Mouse (Mus musculus): ENCODE results near the gene Naa38. TPM values are rescaled to one million over a fixed set of nuclear protein-coding genes. Genes with fewer than 3 reads are reported as not detected.
A peak's percentile ranks its signal among the peaks of the same experiment; 100 is the strongest.

Gene Naa38
- total RNA-seq, 4 experiments from 2014 or later, result 101 to 126 (median 111) TPM

DNA sequence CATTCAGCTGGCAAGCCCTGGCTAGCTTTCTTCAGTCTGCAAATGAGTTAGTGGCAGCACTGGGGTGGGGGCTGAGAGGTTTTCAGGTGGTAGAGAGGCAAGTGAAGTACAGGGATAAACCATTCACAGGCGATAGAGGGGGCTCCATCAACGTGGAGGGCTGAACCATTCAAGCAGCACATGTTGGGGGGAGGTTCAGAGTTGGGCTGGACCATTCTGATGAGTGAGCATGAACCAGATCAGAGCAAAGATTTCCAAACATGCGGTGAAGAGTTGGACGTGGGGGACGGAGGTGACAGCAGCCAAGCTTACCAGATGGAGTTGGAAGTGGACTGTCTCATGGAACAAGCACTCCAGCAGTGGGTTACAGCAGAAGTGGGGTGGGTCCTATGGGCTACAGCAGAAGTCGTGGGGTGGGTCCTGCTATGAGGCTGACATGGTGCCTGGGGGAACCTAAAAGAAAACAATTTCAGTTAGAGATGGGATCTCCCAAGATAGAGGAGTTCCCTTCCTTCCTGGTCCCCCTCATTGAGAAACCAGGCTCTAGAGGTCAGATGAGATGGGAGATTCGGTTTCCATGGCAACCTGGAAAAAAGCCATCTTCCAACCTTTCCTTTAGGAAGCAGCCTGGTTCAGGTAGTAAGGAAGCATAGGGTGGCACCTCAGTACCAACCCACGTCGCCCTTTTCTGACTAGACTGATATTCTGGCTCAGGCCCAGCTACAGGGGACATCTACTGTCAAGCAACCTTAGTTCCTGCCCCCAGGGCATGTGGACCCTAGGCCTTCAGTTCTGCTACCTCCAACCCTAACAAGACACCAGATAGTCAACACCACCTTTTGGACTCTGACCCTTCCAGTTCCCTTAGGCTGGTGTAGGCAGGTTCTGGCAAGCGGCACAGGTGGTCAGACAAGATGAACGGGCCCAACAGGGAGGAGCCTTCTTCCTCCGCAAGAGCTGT, 18.2 kb downstream of the Naa38 start, which contains the start of gene Kdm6b:
TSS of gene Kdm6b (minus strand) at position 455 of the 961 bp plus-strand sequence.
- DNase-seq (ENCODE audit: low spot score in 2 of 2), result peak; percentile 64 to 66

DNA sequence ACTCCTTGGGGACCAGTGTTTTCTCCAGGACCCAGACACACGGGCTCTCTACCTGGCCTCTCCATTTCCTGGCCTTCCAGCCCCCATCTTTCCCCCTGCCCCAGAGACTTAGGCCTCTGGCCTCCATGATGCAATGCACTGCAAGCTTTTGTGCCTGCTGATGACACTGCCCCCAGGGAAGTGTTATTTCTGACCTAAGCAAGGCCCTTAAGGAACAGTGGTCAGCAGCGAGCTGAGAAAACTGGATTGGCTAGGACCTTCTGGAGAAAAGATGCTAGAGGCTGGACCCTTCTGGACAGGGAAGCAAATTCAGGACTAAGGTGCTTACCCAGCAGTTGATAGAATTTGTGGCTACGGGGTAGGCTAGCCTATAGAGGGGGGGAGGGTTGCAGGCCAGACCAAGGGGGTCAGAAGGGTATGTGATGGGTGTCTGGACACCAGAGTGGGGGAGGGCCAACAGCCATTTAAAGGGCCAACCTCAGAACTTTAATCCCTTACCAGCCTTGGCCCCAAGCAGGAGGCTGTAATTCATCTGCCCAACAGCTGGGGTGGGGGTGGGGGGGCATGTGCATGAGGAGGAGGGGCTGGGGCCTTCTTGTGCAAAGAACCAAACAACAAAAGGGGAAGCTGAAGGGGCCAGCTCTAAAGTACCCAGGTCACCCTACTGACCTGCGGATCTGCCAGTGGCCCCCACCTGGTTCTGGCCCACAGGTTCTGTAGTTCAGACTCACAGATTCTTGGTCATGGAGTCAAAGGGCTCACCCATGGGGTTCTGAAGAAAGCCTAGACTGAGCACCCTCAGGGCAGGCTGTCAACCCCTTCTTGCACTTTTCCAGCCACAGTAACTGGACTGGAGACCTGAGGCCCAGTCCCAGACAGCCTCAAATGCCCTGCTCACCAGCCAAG, 19.4 kb downstream of the Naa38 start:
- no peak for DNase-seq (ENCODE audit: low spot score in 2 of 2)

DNA sequence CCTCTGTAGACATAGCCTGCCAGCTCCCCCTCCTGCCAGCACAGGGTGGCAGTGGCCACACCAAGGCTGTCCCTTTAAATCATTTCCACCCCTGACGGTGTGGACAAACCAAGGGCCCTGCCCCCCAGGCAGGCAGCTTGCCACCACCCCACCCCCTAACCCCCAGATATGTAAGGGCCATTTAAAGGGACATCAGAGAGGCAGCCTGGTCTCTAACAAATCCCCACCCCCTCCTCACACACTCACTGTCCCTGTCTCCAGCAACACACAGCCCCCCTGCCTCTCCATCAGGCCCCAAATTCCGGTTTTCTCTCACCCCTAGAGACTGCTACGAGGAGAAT, 20.0 kb downstream of the Naa38 start:
- DNase-seq (ENCODE audit: low spot score in 2 of 2), result peak in 1 of 2 experiments; percentile 47

DNA sequence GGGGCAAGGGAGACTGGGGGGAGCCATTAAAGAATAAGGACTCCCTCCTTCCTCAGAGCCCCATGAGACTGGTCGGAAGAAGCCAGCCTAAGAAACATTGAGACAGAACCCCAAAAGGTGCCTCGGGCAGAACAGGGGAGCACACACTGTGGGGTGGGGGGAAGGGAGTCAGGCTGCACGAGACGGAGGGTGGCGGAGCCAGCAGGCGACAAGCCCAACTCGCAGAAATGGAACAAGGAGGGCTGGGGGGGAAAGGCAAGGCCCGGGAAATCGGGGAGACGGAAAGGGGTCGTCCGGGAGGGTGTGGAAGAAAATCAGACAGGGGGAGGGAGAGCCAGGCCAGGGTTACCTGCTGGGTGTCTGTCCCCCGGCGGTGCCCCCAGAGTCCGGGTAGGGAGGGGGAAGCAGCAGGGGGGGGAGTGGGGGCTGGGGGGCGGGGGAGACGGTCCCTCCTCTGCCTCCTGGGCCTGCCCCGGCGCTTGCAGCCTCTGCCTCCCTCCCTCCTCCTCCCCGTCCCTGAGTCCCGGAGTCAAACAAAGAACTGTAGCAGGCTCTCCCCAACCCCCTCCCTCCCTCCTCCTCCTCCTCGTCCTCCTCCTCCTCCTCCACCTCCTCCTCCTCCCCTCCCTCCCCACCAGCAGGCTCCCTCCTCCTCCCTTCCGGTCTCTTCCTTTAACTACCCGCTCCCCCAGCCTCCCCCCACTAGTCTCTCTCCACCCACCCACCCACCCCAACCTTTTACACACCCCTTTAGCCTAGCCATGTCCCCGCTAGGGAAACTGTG, 20.6 kb downstream of the Naa38 start:
- peak in 1 of 2 experiments; percentile 35 for DNase-seq (ENCODE audit: low spot score in 2 of 2)

DNA sequence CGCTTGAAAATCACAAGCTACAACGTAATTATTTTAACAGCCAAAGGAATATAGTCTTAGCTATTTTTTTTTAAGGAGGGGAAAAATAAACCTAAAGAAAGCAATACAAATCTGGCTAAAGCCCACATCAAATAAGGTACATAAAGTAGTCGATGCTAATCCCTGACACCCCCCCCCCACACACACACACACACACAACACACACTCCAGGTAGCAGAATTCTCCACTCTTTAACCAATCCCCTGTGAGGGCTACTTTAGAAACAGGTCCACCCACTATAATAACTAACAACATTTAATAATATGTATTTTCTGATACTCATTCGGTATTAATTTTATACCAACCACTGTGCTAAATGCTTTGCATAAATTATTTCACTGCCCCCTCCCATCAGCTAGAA, 21.2 kb downstream of the Naa38 start:
- DNase-seq (ENCODE audit: low spot score in 2 of 2), result no peak

DNA sequence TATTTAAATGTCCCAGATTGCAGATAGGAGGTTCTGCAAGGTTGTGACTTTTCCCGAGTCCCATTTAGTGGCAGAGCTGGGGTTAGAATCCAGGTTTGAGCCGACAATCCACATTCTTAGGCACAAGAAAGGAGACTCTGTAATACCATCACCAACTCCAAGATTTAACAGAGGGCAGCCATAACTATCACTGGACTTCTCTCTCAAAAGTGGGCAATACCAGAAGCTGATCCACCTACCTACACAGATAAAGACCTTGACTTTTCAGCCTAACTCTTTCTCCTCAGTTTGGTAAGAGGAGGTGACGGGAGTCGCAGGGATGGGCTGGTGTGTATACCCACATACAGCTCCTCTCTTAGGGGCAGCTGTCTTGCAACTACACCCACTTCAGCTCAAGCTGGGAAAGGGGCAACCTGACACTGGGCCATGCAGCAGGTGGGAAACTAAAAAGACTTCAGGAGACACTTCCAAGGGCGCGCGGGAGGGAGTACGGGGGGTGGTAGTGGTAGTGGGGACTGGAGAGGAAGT, 21.7 kb downstream of the Naa38 start:
- no peak for DNase-seq (ENCODE audit: low spot score in 2 of 2)

DNA sequence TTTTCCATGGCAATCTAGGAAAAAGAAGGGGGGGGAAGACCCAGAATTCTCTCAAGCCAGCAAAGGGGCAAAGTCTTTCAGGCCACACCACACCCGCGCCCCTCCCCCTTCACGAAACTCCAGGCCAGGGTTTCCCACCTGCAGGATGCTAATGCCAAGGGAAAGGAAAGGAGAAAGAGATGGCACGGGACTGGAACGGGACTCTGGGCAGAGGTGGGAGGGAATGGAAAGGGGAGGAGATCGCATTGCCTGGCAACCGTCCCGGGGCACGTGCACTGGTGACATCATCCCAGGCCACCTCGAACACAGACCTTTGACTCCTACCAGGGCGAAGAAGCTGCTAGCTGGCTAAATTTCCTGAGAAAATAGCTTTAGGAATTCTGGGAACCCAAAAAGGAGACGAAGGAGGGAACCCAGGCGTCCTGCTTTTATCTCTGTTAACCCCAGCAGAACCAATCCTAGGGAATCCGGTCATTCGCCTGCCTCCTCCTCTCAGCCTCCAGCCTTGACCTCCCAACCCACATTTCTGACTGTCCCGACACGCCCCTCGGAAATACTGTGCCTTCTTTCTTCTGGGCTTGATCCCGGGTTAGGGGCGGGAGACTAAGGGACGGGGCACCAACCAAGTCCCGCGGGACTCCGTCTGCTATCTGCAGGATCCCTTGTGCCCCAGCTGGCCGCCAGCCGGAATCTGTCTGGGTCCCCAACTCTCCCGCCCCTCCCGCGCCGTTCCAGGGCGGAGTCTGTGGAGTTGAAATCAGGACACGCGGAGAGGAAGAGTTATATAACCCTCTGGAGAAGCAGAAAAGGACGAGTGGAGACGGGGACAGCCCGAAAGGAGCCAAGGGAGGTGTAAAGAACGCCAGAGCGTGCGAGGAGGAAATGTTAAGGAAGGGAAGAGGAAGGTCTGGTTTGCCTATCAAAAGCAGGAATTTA, 22.4 kb downstream of the Naa38 start:
- peak; percentile 83 to 89 for DNase-seq (ENCODE audit: low spot score in 2 of 2)

DNA sequence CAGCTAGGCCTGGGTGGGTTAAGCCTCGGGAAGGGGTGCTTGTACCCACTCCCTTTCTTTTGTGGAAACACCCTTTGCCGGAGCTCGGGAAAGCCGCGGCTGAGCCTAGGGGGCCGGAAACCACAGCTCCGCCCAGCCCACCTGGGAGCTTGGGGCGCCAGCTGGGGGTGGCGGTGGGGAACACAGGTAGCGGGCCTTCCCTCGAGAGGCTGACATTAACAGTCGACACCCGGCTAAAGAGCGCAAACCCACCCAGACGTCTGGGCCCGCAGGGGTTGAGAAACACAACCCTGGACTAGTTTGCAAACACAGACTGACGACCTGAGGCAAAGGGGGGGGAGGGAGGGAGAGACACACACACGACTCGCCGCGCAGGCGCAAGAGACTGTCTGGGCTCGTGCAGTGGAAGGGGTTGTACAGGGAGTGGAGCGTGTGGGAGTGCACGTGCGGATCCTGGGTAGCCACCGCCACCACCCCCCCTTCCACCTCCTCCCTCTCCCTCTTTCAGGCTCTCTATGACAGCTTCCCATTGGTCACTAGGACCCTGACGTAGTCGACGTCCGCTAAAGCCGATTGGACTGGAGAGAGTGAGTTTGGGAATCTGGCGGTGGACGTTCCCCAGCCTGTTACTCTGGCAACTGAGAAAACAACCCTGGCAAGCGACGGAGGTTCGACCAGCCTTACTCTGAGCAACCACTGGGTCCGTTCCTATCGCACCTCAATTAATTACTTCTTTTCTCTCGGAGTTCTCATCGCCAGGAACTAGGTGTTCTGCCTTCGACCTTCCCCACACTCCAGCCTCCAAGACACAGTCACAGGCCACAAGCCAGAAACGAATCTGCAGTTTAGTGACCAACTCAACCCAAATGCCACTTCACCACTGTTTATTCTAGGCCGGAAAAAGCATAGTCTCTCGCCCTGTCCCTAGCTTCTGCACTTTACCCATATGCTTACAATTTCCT, 23.5 kb downstream of the Naa38 start:
- peak; percentile 92 to 95 for DNase-seq (ENCODE audit: low spot score in 2 of 2)

DNA sequence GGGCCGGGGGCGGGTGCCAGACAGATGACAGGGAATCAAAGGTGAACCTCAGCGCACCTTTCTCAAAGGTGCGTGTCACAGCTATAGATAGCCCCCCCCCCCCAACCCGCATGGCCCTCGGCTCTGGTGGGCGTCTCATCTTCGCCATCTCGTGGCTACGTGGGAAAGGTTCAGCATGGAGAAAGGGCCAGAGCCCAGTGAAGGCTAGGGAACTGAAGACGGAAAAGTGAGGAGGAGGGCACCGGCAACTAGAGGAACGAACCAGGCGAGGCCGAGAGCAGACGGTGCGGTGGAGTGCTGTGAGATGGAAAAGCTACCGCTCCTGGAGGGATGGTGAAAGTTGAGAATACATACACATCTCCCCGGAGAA, 24.1 kb downstream of the Naa38 start:
- no peak for DNase-seq (ENCODE audit: low spot score in 2 of 2)

DNA sequence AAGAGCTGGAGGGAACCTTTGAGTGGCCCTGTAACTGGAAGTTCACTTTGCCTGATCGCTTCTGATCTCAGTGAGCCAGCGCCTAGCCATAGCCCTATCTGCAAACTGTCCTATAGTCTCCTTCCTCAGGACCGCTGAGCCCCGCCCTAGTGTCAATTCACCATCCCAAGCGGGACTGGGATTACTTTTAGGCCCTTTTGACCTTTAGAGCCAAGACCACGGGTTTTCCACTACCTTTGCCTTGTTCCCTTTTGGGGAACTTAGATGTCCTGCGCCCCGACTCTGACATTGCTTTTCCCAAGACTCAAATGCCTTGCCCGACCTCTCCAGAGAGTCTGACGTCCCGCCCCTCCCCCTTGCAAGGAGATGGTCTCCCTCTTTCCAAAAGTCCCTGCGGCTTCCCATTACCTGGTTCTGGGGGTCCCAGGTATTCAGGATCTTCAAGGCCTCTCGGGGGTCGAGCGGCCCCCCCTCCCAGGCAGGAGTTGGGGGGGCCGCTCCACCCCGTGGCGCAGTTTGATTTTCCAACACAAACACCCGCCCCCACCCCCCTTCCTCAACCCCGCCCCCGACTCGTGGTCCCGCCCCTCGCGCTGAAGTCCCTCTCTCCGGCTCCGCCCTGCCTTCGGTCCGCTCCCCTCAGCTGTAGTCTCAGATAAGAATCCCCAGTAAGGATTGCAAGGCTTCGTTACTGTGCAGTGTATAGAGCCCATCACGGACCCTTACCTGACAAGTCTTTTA, 24.7 kb downstream of the Naa38 start:
- peak in 1 of 2 experiments; percentile 29 for DNase-seq (ENCODE audit: low spot score in 2 of 2)

DNA sequence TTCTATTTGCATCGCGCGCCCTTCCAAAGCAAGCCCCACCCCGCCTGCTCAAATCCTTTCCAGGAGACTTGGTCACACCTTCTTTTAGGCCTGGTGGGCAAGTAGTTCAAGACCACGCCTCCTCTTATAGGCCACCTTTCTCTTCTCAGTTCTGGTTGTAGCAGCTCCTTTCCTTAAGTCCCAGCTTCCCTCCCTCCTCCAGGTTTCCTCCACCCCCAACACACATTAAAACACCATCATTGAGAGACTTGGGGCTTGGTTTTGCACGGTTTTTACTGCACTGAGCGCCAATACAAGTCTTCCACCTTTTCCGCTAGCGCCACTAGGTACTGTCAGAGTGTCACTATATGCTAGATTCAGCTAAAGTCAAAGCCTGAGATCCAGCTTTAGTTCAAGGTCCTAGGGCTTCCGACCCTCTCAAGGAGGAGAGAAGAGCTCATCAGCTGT, 25.3 kb downstream of the Naa38 start:
- DNase-seq (ENCODE audit: low spot score in 2 of 2), result peak in 1 of 2 experiments; percentile 14

DNA sequence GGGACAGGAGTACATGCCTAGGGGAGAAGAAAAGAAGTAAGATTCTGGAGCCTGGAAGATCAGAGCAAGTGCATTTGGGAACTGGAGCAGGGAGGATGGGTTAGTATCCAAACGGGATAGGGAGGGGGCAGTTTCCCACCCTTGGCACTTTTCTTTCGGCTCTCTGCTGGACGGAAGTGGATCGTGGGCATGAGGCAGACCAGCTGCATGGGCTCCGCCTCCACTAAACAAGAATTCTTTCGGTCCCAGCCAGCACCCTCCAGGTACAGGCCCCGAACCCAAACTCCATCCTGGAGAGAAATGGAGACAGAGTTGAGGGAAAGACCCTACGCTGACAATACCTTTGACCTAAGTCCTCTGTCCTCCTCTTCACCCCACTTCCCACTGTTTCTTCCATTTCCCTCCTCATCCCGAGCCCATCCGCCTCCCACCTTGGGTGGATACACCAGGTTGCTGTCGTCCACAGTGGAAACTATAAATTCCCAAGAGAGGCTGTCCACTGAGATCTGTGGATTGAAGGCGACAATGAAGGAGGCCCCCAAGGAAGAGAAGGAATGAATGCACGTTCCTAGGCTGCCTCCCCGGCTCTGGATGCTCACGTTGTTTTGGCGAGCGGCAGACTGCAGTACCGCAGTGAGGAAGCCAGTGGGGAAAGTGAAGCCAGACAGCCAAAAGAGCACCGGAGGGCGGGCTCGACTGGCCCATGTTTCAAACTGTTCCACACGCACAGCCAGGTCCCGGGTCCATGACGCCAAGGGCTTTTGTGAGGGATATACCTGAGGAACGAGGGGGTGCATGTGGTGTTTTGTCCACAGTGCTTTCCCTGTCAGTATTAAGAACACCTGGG, 26.1 kb downstream of the Naa38 start:
- DNase-seq (ENCODE audit: low spot score in 2 of 2), result no peak

DNA sequence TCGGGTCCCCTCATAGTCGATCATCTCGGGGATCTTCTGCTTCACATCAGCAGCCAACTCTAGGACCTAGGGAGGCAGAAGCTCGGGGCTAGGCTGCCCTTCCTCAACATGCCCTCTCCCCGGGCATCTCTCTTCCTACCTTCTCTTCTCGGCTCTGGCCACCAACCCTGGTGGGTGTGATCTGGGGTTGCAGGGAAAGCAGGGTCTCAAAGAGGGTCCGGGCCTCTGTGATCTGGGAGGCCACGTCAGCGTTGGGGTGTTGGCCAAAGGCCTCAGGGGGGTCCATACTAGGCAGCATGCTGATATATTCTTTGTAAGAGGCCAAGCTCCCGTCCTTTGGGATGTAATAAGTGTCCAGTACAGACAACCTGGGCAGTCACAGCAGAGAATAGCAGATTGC, 27.6 kb downstream of the Naa38 start:
- no peak for DNase-seq (ENCODE audit: low spot score in 2 of 2)

DNA sequence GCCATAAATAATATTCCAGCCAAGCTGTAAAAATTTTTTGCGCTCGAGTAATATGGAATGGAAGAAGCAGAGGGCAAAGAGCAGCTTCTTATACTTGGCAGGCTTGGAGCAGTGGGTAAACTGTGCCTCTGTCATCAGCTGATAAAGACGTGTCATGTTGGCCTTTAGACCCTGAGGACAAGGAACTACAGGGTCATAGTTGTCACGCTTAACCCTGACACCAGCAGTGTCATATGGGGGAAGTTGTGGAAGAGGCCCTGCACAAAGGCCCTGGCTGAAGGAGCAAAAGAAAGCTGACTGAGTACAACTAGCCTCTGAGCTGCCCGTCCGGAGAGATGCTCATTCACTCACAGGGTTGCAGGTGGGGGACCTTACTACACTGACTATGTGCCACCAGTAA, 28.6 kb downstream of the Naa38 start:
- DNase-seq (ENCODE audit: low spot score in 2 of 2), result no peak

DNA sequence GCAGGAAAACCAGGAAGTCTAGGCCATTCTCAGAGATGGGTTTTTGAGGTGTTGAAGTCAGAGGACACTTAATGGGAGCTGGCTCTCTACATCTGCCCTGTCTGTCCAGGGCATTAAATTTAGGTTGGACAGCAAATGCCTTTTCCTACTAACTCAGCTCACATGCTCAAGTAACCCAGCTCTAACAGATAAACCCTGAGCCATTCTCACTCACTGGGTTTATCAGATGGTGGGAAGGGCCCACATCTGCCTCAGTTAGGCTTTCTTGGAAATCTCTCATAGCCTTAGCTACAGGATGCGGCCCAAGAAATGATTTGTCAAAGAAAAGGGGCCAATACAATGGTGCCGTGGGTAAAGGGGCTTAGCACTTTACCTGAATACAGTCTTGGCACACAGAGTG, 31.0 kb downstream of the Naa38 start:
- DNase-seq (ENCODE audit: low spot score in 2 of 2), result no peak

DNA sequence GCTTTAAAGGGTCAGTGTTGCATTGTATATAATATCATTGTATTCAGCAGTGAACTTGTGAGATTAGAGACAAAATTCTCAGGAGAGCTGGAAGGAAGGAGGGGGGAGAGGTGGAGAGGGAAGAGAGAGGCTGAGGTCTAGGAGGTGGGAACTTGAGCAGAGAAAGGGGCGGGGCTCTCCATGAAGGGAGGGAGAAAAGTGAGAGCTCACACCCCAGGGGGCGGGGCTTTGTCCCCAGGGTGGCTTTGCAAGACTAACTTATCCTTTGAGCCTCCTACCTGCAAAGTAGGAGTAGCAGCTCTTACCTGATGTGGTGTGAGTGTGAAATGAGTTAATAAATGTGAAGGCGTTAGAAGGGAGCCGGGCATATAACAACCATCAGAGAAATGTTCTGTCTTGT, 33.5 kb downstream of the Naa38 start:
- no peak for DNase-seq (ENCODE audit: low spot score in 2 of 2)

DNA sequence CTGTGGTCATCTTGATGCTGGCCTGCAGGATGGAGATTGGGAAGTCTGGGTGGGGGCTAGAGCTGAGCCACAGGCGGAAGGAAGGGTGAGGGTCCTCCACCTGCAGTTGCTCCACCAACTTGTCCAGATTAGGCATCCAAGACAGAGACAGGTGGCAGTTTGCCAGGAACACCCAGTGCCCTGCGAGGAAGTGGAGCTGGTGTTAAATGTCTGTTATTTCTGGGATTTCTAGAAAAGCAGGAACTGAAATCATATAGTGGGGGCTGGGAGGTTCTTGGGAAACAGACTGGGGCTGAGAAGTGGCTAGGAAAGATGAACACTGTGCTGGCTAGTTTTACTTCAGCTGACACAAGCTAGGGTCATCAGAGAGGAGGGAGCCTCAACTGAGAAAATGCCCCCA, 34.0 kb downstream of the Naa38 start:
- no peak for DNase-seq (ENCODE audit: low spot score in 2 of 2)

All from layer of hippocampus, adult 8-10 months (tissue).